Mouse (Mus musculus): ENCODE results near the gene Nr2f1.

The Nr2f1 gene

DNA sequence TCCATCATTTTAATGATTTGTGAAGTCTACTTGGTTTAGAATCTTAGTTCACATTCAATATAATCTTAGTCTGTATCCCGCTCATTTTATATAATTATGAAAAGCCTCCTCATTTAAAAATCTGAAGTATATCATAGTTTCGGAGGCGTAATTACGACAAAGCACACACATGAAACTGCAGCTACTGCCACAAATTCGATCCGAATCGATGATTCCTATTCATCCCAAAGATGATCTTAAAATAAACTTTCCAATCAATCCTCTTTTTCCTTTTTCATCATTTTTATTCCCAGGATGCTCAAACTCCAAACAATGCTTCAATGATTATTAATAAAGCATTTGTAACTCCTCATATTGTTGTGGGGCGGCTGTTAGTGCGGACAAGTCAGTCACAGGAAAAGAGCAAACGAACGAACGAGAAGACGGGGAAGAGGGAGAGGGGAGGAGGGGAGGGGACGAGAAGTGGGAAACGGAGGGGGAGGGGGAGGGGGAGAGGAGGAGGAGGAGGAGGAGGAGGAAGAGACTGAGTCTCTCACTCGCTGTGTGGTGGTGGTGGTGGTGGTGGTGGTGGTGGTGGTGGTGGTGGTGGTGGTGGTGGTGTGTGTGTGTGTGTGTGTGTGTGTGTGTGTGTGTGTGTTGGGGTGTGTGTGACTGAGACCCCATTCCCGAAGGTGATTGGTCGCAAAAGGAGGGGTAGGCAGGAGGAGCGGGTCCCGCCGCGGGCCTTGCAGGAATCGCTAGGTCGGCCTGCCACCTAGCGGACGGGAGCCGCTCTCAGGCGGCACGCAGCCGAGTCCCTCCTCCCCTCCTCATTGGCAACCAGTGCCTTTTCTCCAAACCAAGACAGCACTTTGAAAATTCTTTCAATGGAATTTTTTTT, 1.7 kb upstream of the Nr2f1 start:
- intact Hi-C loops (cut with DNase I), result loop anchor here (10.0 kb wide), 2 partner anchors 594 to 1156 kb away; no protein-coding TSS in a partner anchor

DNA sequence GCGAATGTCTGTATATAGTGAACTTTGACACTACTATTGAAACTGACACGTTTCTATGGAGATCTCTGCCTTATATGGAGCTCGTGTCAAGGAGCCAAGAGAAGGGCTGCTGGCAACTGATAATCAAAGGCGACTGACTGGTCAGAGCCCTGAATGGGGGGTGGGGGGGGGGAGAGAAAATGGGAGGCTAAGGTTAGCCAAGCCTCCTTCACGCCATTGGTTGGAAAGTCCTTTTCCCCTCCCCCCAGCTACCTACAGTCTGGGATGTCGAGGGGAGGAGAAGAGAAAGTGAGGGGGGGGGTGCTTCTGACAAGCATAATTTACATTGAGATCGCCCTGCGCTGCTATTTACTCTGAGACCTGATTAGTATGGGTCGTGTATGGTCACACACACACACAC, 850 bp upstream of the Nr2f1 start:
- intact Hi-C loops (cut with DNase I), result loop anchor here (10.0 kb wide), 2 partner anchors 594 to 1156 kb away; no protein-coding TSS in a partner anchor

DNA sequence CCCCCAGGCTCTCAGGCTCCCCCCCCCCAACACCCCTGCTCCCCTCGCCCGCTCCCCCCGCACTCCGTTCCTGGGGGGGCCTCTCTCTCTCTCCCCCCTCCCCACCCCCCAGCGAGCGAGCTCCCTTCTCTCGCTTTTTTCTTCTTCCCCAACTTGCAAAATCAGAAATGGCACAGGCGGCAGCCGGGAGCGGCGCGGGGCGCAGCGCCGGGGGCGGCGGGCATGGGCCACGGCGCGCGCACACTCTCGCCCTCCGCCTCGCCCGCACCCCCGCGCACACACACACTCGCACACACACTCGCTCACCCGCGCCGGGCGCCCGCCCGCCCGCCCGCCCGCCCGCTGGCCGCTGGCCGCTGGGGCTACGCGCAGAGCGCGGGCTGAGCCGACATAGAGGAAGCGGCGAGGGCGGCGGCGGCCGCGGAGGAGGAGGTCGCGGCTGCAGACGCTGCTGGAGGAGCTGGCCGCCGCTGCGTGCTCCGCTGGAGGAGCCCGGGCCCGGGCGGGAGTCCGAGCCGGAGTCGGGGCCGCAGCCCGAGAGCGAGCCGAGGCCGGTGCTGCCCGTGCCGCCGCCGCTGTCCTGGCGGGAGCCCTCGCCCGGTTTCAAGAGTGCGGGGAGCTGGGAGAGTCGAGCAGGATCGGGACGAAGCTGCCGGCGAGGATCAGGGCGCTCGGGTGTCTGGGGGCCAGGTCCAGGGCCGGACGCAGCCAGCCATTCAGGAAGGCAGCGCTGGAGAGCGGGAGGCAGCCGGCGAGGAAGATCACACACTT, 501 bp downstream of the Nr2f1 start:
- intact Hi-C loops (cut with DNase I), result loop anchor here (5.0 kb wide), 1 partner anchor 37 kb away; no protein-coding TSS in a partner anchor

- intact Hi-C loops (cut with DNase I), result loop anchor here (5.0 kb wide), 1 partner anchor 36 kb away; no protein-coding TSS in a partner anchor
These were observed 1.1 kb downstream of the Nr2f1 start for GRCm38 (mm10) chr13:78198391-78198870.

GRCm38 (mm10) chr13:78197819-78198390, 1.7 kb downstream of the Nr2f1 start:
- intact Hi-C loops (cut with DNase I), result loop anchor here (5.0 kb wide), 1 partner anchor 36 kb away; no protein-coding TSS in a partner anchor

- intact Hi-C loops (cut with DNase I), result loop anchor here (5.0 kb wide), 1 partner anchor 35 kb away; no protein-coding TSS in a partner anchor
These were observed 2.2 kb downstream of the Nr2f1 start for GRCm38 (mm10) chr13:78197286-78197818.

DNA sequence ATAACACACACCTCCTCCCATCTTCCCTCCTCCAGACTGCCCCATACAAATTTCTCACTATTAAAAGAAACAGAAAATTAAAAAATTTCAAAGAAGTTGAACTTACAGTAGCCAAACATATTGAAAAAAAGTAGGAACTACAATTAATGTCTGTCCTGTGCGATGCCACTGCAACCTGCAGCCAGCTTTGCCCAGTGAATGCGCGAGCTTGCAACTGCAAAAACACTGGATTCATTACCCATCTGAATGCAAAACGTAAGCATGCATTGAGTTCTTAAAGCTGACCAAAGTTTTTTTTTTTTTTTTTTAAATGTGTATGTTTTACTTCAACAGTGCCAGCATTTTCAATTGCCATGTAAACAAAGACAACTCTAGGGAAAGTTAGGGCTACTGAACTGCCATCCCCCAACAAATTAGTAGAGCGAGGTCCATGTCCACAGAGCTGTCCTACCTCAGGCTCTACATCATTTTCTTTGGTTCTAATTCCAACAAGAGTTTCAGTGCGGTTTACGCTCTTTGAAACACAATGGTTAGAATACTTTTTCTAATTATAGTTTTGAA, 3.2 kb downstream of the Nr2f1 start:
- intact Hi-C loops (cut with DNase I), result loop anchor here (5.0 kb wide), 1 partner anchor 34 kb away; no protein-coding TSS in a partner anchor

- intact Hi-C loops (cut with DNase I), result loop anchor here (5.0 kb wide), 1 partner anchor 33 kb away; no protein-coding TSS in a partner anchor
These were observed 3.9 kb downstream of the Nr2f1 start for GRCm38 (mm10) chr13:78195601-78196115.

- intact Hi-C loops (cut with DNase I), result loop anchor here (5.0 kb wide), 1 partner anchor 33 kb away; no protein-coding TSS in a partner anchor
These were observed 4.5 kb downstream of the Nr2f1 start for GRCm38 (mm10) chr13:78194850-78195600.

GRCm38 (mm10) chr13:78194135-78194849, 5.3 kb downstream of the Nr2f1 start:
- intact Hi-C loops (cut with DNase I), result no loop called here

DNA sequence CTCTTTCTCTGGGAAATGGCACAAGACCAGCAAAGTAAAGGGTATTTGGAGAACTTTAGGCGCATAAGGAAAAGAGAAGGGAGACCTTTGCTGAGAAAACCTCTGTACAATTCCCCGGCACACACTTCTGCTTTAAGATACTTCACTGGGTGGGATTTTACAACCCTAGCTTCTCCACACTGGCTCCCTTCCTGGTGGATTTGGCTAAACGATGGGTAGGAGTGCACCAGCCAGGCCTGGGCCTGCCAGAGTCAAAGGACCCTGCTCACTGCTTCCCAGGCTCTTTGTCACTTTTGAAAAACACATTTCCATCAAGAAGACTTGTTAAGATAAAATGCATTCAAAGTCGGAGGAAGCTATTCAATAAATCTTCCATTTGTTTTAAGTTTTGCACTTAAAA, 6.3 kb downstream of the Nr2f1 start:
- intact Hi-C loops (cut with DNase I), result no loop called here

- intact Hi-C loops (cut with DNase I), result loop anchor here (10.0 kb wide), 1 partner anchor 325 kb away; no protein-coding TSS in a partner anchor
These were observed 10.0 kb downstream of the Nr2f1 start for GRCm38 (mm10) chr13:78189586-78189985.

- intact Hi-C loops (cut with DNase I), result loop anchor here (10.0 kb wide), 1 partner anchor 323 kb away; no protein-coding TSS in a partner anchor
These were observed 11.7 kb downstream of the Nr2f1 start for GRCm38 (mm10) chr13:78187833-78188232.

DNA sequence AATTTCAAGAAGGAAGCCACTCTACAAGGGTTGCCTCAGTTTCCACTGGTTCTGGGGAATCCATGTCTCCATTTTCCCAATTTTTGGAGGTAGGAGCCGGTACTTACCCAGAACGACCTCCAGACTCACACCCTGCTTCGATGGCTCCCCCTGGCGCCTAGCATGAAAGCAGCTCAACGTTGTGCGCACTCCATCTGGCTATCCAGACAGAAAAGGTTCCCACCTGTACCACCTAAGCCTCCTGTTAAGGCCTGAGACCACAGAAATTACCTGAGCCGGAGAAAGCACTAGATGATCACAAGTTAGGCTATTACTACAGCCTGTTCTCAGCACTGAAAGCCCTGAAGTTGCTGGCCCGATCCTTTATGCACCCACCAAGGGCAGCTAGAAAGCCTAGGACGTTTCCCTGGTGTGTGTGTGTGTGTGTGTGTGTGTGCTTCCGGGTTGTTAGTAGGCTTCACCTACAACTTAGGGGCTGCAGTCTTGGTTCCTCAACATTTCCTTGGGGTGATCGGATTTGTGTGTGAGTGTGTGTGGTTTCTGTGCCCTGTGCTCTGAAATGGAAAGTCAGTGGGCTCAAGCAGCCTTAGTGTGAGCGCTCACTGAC, 13.1 kb downstream of the Nr2f1 start:
- intact Hi-C loops (cut with DNase I), result loop anchor here (10.0 kb wide), 1 partner anchor 322 kb away; no protein-coding TSS in a partner anchor

GRCm38 (mm10) chr13:78184786-78185466, 14.6 kb downstream of the Nr2f1 start:
- intact Hi-C loops (cut with DNase I), result loop anchor here (10.0 kb wide), 1 partner anchor 320 kb away; no protein-coding TSS in a partner anchor

DNA sequence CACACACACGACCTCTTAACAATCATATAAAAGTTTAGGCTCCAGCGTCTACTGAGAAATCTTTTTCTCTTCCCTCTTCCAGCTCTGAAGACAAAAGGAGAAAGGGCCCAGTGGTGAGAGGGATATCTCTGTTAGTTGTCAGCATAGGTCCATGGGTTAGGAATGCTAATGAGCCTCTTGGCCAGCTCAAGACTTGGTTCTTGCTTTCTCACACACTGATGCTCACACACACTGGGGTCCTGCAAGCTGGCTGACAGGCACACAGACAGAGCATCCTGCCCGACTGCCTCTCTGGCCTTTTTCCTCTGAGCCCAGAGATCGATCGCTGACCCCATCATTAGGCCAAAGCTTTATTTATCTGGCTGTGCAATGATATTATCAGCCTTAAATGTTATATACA, 15.6 kb downstream of the Nr2f1 start:
- intact Hi-C loops (cut with DNase I), result loop anchor here (10.0 kb wide), 1 partner anchor 319 kb away; no protein-coding TSS in a partner anchor

- intact Hi-C loops (cut with DNase I), result loop anchor here (10.0 kb wide), 1 partner anchor 318 kb away; no protein-coding TSS in a partner anchor
These were observed 16.6 kb downstream of the Nr2f1 start for GRCm38 (mm10) chr13:78183004-78183403.
